Mouse (Mus musculus) urinary bladder, postnatal 25 days (tissue): ENCODE results near the gene Esr1.

ENCODE experiments used
- DNase-seq: peaks from one replicate; pipeline ENCODE4 v3.0.0; 2022; ENCODE audit warnings: low spot score

Esr1 gene

DNA sequence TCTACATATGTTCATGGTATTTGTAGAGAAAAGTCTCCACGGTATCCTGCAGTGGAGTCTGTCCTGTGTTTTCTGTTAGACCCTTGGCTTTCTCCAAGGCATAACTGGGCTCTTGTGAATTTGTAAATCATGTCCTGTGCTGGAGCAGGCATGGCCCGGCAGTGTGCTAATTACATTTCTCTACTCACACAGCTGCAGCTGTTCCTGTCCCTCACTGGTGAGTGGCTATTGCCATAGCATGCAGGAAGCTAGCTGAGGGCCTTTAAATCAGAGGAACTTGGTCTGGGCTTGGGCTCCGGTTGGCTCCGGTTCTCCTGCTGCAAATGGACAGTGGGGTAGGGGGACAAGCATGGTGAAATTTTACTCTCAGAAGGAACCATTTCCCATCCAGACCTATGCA is 226.7 kb downstream of the Esr1 start:
- DNase-seq, result no peak

- DNase-seq, result no peak
Measured at GRCm38 (mm10) chr10:4841039-4841438, 229.6 kb downstream of the Esr1 start.

DNA sequence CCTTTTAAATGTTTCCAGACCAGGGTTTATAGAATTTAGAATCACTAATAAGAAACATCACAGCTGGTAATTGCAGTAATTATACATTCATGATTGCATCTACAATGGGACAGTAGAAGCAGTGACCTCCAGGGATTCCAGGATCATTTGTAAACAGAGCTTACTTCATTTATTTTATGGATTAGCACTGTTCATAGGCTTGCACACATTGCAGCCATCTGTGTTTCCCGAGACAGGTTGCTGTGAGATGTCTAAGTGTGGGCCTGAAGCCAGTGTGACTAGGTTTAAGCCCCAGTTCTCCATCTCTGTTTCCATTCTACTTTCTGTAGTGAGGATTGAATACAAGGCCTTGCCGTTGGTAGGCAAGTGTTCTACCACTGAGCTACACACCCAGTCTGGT is 236.1 kb downstream of the Esr1 start:
- DNase-seq, result no peak

DNA sequence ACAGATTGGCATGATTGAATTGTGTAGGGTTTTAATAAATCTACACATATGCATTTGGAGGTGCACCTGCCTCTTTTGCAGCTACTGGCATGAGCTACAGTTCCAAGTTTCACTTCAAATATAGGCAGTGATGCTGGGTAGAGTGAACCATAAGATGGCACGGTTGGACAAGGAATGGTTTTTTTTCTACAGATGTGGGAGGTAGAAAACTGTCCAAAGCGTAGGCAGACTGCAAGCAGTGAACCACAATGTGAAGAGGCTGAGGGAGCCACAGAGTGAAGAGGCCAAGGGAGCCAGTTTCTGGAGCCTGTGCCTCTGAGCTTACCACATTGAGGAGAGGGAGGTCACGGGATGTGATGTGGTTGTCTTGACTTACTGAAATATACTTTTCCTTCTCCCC is 238.5 kb downstream of the Esr1 start:
- no peak for DNase-seq

DNA sequence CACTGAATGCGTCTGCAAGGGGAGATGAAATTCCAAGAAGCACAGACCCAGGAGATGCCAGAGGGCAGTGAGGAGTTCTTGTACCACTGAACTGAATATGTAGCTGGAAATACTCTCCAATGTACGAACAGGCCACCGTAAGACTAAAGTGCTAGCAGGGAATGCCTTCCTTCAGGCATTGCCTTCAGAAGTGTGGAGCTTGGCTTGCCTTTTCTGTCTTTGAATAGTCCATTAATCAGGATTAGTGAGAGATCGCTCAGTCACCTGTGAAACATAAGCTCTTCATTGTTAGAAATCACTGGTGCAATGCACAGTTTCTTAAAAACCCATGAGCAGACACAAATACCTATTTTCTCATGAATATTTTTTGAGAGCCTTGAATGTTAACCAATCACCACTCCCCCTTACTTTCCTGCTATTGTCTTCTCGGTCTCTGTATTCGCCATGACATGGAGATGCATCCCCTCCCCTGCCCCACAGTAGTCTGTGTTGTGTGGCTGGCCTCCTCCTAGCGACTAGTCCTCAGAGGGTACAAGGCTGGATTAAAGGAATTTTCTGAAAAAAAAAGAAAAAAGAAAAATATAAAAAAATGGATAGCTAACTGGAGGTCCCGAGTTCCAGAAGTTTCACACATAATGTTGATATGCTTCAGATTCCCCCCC is 263.8 kb downstream of the Esr1 start:
- DNase-seq, result no peak

- no peak for DNase-seq
Measured at GRCm38 (mm10) chr10:4881391-4881790, 270.0 kb downstream of the Esr1 start.

- no peak for DNase-seq
Measured at GRCm38 (mm10) chr10:4885506-4885905, 274.1 kb downstream of the Esr1 start.

DNA sequence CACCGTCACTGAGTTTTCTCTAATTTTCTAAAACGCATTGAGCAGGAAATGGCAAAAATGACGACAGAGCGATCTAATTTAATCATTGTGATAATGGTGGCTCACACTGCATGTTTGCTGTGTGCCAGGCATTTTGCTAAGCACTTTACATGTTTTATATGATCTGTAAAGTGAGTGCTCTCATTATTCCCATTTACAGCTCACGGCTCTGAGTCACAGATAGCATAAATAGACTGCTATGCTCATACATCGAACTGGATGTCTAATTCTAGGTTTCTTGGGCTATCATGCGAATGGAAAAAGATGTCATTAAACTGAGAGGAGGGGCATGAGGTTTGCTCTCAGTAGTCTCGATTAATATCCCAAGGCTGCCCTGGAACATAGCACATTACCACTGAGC is 274.6 kb downstream of the Esr1 start:
- DNase-seq, result no peak

DNA sequence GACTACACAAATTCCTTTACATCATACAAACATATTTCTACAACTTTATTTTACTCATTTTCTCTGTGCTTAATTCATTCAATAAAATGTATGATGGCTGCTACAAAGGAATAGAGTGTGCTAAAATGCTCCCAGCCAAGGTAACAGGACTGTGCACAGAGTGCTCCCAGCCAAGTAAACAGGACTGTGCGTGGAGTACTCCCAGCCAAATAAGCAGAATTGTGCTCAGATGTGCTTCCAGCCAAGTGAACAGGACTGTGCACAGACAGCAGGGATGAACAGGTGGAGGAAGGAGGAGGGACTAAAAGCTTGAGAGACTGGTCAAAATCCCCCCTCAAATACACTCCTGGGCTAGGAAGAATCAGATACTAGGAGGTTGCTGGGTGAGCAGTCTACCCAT is 282.1 kb downstream of the Esr1 start:
- no peak for DNase-seq

DNA sequence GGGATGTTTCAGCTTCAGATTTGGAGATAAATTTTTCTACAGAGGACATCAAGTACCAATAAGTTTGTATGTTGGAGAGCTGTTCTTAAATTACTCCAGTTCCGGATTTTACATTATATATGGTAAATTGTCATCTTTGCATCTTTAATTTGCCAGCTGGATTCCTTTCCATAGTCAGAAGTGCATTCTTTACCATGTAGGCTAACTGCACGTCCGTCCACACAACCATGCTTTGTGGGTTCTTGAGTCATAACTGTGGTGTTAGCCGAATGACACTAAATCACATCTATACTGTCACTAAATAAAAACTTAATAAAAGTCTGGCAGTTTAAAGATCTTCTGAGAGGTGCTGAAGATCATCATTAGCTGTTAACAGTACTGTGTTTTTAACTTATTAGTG is 286.4 kb downstream of the Esr1 start:
- DNase-seq, result no peak

DNA sequence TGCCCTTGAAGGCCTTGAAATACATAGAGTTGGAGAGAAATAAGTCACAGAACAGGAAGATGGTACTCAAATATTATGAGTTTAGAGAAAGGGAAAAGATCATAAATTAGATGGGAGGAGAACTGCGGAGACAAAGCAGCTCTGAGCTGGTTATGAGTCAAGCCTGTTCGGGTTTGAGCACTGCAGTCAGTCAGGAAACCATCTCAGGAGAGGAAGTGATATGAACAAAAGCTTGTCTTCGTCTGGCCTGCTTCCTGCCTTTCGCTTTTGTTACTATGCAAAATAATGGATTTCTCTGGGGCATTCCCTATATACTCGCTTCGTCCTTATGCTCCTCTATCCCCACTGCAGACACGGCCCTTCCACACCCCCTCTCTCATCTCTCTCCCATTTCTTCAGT is 288.9 kb downstream of the Esr1 start:
- no peak for DNase-seq

DNA sequence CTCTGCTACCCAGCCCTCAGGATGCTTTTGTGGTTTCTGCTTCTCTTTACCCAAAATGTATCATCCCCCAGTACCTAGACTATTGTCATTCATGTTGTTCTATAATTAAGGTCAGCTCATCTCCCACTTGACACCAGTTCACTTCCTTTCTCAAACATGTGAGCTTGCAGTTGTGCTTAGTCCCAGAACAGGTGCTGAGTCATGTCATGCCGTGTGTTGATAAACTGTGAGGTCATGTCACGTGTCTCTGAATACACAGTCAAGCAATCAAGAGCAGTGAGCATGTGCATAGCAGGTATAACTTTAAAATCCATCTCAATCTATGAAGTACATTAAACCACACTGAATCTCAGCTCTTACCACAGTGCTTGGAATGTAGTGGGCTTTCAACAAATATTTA is 297.9 kb downstream of the Esr1 start:
- DNase-seq, result no peak

DNA sequence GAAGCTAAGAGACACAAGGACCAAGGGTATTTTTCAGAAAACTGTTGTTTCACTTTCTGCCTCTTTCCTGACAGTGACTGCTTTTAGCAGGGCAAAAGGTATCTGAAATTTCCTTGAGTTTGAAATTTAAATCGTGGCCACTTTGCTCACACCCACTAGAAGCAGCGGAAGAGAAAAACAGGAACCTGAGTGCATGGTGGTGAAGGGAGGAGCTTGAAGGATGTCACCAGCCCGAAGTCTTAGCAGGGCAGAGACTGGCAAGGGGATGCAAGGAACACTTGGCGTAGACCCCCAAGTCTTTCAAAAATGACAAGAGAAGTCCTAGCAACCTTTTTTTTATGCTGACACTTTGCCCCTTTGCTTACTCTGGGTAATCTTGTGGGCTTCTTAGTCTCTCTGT is 299.1 kb downstream of the Esr1 start:
- no peak for DNase-seq

- no peak for DNase-seq
Measured at GRCm38 (mm10) chr10:4919046-4919445, 307.7 kb downstream of the Esr1 start.

GRCm38 (mm10) chr10:4923616-4924015 is 312.2 kb downstream of the Esr1 start:
- DNase-seq, result no peak

DNA sequence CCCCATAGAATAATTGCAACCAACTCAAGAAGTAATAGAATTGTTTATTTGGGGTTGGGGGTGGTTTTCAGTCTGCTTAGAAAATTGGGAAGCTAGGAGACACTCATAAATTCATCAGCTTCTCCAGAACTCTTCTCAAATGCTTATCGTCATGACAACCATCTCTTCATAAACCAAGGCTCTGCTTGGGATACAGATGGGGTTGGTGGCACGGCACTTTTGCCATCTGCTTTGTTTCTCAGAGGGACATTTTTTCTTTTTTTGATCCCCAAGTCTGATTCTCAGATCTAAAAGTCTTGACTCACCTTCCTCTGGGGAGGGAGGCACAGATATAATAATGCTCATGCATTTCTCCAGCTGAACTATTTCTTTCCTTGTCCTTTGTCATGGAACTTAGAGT is 313.0 kb downstream of the Esr1 start:
- DNase-seq, result no peak

DNA sequence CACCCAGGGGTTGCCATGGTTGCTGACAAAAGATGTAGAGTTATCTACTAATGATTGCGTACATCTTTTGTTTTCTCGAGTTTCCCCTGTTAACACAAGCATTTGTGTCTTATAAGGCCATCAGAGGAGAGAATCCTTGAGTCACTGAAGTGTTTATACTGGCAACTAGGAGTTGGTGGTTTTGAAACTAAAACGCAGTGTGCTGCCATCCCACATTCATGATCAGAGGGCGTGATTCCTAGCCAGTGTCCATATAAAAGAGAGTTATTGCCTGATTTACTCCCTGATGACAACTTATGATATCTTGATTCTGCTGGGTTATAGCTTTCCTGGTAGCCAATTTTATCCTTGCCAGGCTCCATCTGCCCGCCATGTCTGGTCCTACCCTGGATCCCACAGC is 331.8 kb downstream of the Esr1 start:
- DNase-seq, result no peak

GRCm38 (mm10) chr10:4944725-4945124 is 333.3 kb downstream of the Esr1 start:
- no peak for DNase-seq

DNA sequence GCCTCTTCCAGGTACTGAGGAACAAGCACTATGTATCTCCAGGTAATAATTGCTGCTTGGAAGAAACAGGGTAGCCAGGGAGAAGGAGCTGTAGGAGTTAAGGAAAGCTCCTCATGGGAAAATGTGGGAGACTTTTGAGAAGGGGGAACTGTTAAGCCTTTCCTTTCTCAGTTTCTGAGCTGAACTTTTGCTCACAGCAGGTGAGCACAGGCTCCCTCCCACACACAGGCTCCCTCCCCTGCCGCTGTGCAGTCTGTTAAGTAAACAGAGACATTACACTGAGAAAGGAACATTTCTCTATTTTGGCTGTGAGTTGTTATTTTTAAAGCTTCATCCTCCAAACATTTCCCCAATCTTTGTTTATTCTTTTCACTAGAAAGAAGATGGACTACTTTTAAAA is 354.4 kb downstream of the Esr1 start:
- no peak for DNase-seq

DNA sequence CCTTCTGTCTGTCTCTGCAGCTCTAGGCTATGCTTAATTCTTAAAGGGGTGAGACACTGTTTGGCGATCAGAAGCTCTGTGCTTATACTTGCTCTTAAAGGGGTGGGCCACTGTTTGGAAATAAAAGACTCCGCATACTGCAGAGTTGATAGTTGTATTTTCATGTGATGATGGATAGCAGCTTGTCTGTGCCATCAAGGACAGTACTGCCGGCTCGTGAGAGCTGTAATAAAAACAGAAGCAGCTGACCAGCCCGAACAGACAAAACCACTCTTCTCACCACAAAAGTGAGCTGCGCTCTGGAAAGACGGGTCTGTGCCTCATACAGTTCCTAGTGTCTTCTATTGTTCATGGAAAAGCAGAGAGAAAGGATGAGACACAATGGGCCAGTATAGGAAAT is 359.8 kb downstream of the Esr1 start:
- DNase-seq, result no peak

GRCm38 (mm10) chr10:4971586-4971985 is 360.2 kb downstream of the Esr1 start:
- DNase-seq, result no peak

- no peak for DNase-seq
Measured at GRCm38 (mm10) chr10:4972026-4972425, 360.6 kb downstream of the Esr1 start.

GRCm38 (mm10) chr10:4974246-4974645 is 362.9 kb downstream of the Esr1 start:
- no peak for DNase-seq

GRCm38 (mm10) chr10:4976557-4976956 is 365.2 kb downstream of the Esr1 start:
- no peak for DNase-seq

DNA sequence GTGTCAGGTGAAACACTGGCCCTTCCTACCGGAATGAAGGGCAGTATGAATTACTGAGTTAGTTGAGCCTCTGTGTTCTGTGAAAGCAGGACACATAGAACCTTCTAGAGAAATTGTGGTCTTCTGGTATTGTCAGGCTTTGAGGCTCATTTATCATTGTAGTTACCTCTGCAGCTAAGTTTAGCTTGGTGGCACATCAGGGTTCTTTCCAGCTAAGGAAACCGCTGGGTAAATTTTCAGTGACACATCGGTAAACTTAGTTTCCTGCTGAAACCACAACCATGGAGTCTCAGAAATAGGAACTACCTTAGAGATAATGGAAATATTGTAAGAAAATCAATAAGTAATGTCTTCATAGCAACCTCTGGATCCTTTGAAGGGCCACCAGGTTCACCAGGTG is 366.0 kb downstream of the Esr1 start:
- no peak for DNase-seq
